Mouse (Mus musculus) gastrocnemius, postnatal 14 days (tissue): ENCODE data around the gene Bcl6b. TPM values are rescaled to one million over a fixed set of nuclear protein-coding genes. Genes with fewer than 3 reads are reported as not detected.

Source experiments
- DNase-seq: peaks from one replicate; pipeline ENCODE4 v3.0.0; 2021; ENCODE audit warnings: mixed read lengths
- intact Hi-C: fragments of 180-260 bp; cut with DNase I; formaldehyde crosslinking; loops from one replicate; pipeline ENCODE4 v1.15.1; 2025; ENCODE audit warnings: low total_unique reads
- total RNA-seq, 2 experiments: library from RNA; stranded (reverse); gene quantifications; 2 replicates each; pipeline ENCODE4 v1.2.3; 2021

Bcl6b gene
- total RNA-seq, 2 experiments from 2014 or later, result 12.4 to 13.7 TPM

- no peak for DNase-seq
- intact Hi-C loops, result no loop called here
Measured at GRCm38 (mm10) chr11:70216103-70216502, 13.5 kb downstream of the Bcl6b start.

- intact Hi-C loops, result no loop called here
- DNase-seq, result no peak
Measured at GRCm38 (mm10) chr11:70215301-70215700, 14.3 kb downstream of the Bcl6b start.

GRCm38 (mm10) chr11:70214856-70215209 is 14.8 kb downstream of the Bcl6b start:
- intact Hi-C loops, result loop anchor here (5.0 kb wide), 1 partner anchor 138 kb away; no protein-coding TSS in a partner anchor
- no peak for DNase-seq

GRCm38 (mm10) chr11:70214191-70214855 is 15.3 kb downstream of the Bcl6b start:
- DNase-seq, result no peak
- intact Hi-C loops, result loop anchor here (5.0 kb wide), 1 partner anchor 137 kb away; no protein-coding TSS in a partner anchor

- no peak for DNase-seq
Measured at GRCm38 (mm10) chr11:70213736-70214135, 15.9 kb downstream of the Bcl6b start.

GRCm38 (mm10) chr11:70212896-70213295 is 16.7 kb downstream of the Bcl6b start:
- DNase-seq, result no peak
- intact Hi-C loops, result loop anchor here (5.0 kb wide), 1 partner anchor 136 kb away; no protein-coding TSS in a partner anchor

More at GRCm38 (mm10) chr11:70213736-70214135, 15.9 kb downstream of the Bcl6b start:
- intact Hi-C loops, result loop anchor here (5.0 kb wide), 1 partner anchor 136 kb away; no protein-coding TSS in a partner anchor

- DNase-seq, result no peak
- intact Hi-C loops, result loop anchor here (5.0 kb wide), 1 partner anchor 135 kb away; no protein-coding TSS in a partner anchor
Measured at GRCm38 (mm10) chr11:70212423-70212822, 17.2 kb downstream of the Bcl6b start, which contains the start of gene Slc16a11. Gene Slc16a11, plus strand, starts transcription at chr11:70212752.

GRCm38 (mm10) chr11:70211972-70212371 is 17.6 kb downstream of the Bcl6b start:
- intact Hi-C loops, result loop anchor here (5.0 kb wide), 1 partner anchor 135 kb away; no protein-coding TSS in a partner anchor
- no peak for DNase-seq

GRCm38 (mm10) chr11:70210681-70211080 is 18.9 kb downstream of the Bcl6b start:
- no peak for DNase-seq
- intact Hi-C loops, result loop anchor here (5.0 kb wide), 1 partner anchor 133 kb away; no protein-coding TSS in a partner anchor

GRCm38 (mm10) chr11:70208778-70209388 is 20.7 kb downstream of the Bcl6b start:
- DNase-seq, result no peak
- intact Hi-C loops, result no loop called here

- no peak for DNase-seq
- intact Hi-C loops, result no loop called here
Measured at GRCm38 (mm10) chr11:70207283-70207682, 22.3 kb downstream of the Bcl6b start.

- intact Hi-C loops, result no loop called here
- no peak for DNase-seq
Measured at GRCm38 (mm10) chr11:70206801-70207200, 22.8 kb downstream of the Bcl6b start.

- peak; percentile 85 for DNase-seq
- intact Hi-C loops, result loop anchor here (5.0 kb wide), 2 partner anchors 129 to 144 kb away; no protein-coding TSS in a partner anchor
Measured at GRCm38 (mm10) chr11:70201691-70202090, 27.9 kb downstream of the Bcl6b start.

- DNase-seq, result no peak
- intact Hi-C loops, result loop anchor here (5.0 kb wide), 2 partner anchors 128 to 143 kb away; no protein-coding TSS in a partner anchor
Measured at GRCm38 (mm10) chr11:70200036-70200608, 29.5 kb downstream of the Bcl6b start.

- intact Hi-C loops, result no loop called here
- no peak for DNase-seq
Measured at GRCm38 (mm10) chr11:70199107-70199506, 30.5 kb downstream of the Bcl6b start.

- no peak for DNase-seq
- intact Hi-C loops, result no loop called here
Measured at GRCm38 (mm10) chr11:70198332-70198731, 31.3 kb downstream of the Bcl6b start.

GRCm38 (mm10) chr11:70193354-70194285 is 36.0 kb downstream of the Bcl6b start:
- intact Hi-C loops, result no loop called here
- DNase-seq, result no peak

- DNase-seq, result no peak
- intact Hi-C loops, result no loop called here
Measured at GRCm38 (mm10) chr11:70192157-70192556, 37.4 kb downstream of the Bcl6b start.

- intact Hi-C loops, result no loop called here
- DNase-seq, result no peak
Measured at GRCm38 (mm10) chr11:70191188-70191587, 38.4 kb downstream of the Bcl6b start.
